ENCODE assay signal across 22 mouse cellular contexts in genomic region chr4:63859785-63860203, GRCm38 (mm10). TPM values are rescaled to one million over a fixed set of nuclear protein-coding genes. Genes with fewer than 3 reads are reported as not detected.
A peak's percentile ranks its signal among the peaks of the same experiment; 100 is the strongest.
DNase-seq lines count a peak whose midpoint lies in the region; ATAC-seq lines count a peak whose summit lies in the region.
"Had no signal": no experiment of that assay in that cellular context is flagged by ENCODE, and none has a peak within 500 bp of the region (broad histone marks: within the 10 kb centered on the region; RNA-seq: fewer than 3 reads in every experiment).

No protein-coding gene starts in this region.

- ATAC-seq in CD4-positive, CD25-positive, alpha-beta regulatory T cell, adult 4 months = peak; percentile 35
- peak; percentile 30; the same call in 1 of the 2 replicates for ATAC-seq in granulocyte monocyte progenitor cell, adult 5-6 weeks (replicated peaks; ENCODE audit: poor library complexity, severe bottlenecking)
- ATAC-seq: forebrain, embryonic 15.5 days; intestine, embryonic 15.5 days had no signal

- H3K4me1 ChIP-seq in hindbrain, embryonic 10.5 days (replicated peaks) = no peaks in the 10 kb centered on the region
- H3K4me1 ChIP-seq: forebrain, embryonic 15.5 days; hindbrain, embryonic 12.5 days; intestine, embryonic 15.5 days; midbrain, embryonic 12.5 days had no signal

- no peak overlapping the region for H3K4me3 ChIP-seq in hindbrain, embryonic 10.5 days
- H3K4me3 ChIP-seq: embryonic facial prominence, embryonic 10.5 days; erythroblast, embryonic 14.5 days; forebrain, embryonic 15.5 days; heart, embryonic 15.5 days; hindbrain, embryonic 12.5 days; intestine, embryonic 15.5 days; midbrain, embryonic 12.5 days had no signal

- H3K36me3 ChIP-seq in hindbrain, embryonic 10.5 days = no peaks in the 10 kb centered on the region
- H3K36me3 ChIP-seq: embryonic facial prominence, embryonic 10.5 days; forebrain, embryonic 15.5 days; heart, embryonic 15.5 days; hindbrain, embryonic 12.5 days; intestine, embryonic 15.5 days; midbrain, embryonic 12.5 days had no signal

- 86% methylated on average over 4 of the region's 4 CpGs for whole genome bisulfite sequencing in hindbrain, embryonic 10.5 days

- H3K27me3 ChIP-seq in hindbrain, embryonic 10.5 days (ENCODE audit: insufficient read depth, poor library complexity, severe bottlenecking) = no peaks in the 10 kb centered on the region
- H3K27me3 ChIP-seq: forebrain, embryonic 15.5 days; heart, embryonic 15.5 days; hindbrain, embryonic 12.5 days; intestine, embryonic 15.5 days; midbrain, embryonic 12.5 days had no signal

- intact Hi-C loops in gastrocnemius, postnatal 36 days (cut with DNase I) = no loop called here

- DNase-seq in thymus, postnatal 0 days (ENCODE audit: low spot score) = peak; percentile 41
- no peak for DNase-seq in thymus, postnatal 36 days
- DNase-seq in gastrocnemius, postnatal 36 days = no peak
- no peak for DNase-seq in hindbrain, embryonic 10.5 days (ENCODE audit: low spot score)
- no peak for DNase-seq in heart, adult 18-20 months
- DNase-seq: cerebellum, adult 11 months; cerebellum, postnatal 14 days; left cerebral cortex, postnatal 4 days; lung, adult 2 months; lung, postnatal 36 days had no signal

- H3K9me3 ChIP-seq in hindbrain, embryonic 10.5 days = no peaks in the 10 kb centered on the region
- H3K9me3 ChIP-seq: embryonic facial prominence, embryonic 10.5 days; forebrain, embryonic 15.5 days; heart, embryonic 15.5 days; hindbrain, embryonic 12.5 days; intestine, embryonic 15.5 days; midbrain, embryonic 12.5 days had no signal

- H3K27ac ChIP-seq in hindbrain, embryonic 10.5 days = no peak overlapping the region
- H3K27ac ChIP-seq: embryonic facial prominence, embryonic 10.5 days; heart, embryonic 15.5 days; hindbrain, embryonic 12.5 days; intestine, embryonic 15.5 days; midbrain, embryonic 12.5 days had no signal

RNA-seq across cellular contexts. Expression of gene Tnfsf8, which starts 1.4 kb away (rescaled TPM):
- 0.57 and 0.86 TPM in 2 replicates for polyA plus RNA-seq in thymus, postnatal 0 days (2015; fragmentation: Nextera tagmentation; extraction: Ambion mirVana)
- 10 to 100 TPM; 55.6 to 63.7 TPM for polyA plus RNA-seq in CD4-positive, CD25-positive, alpha-beta regulatory T cell, adult 4 months (2017; shearing (Covaris generic))
- 1.2 and 4.0 TPM in 2 replicates for total RNA-seq in granulocyte monocyte progenitor cell, adult 5-6 weeks (2014; fragmentation: Nextera tagmentation)
- 0.39 and 1.6 TPM in 2 replicates for total RNA-seq in granulocyte monocyte progenitor cell, adult 5-6 weeks (2017)
- not detected for total RNA-seq in gastrocnemius, postnatal 36 days (2021)
- not detected in 2 replicates for polyA plus RNA-seq in hindbrain, embryonic 10.5 days (2016; fragmentation: Nextera tagmentation; extraction: Ambion mirVana)
- under 1 TPM in 1 of 2 experiments, not detected in 1; 0.18 TPM for total RNA-seq in heart, adult 18-20 months (2021)
- total RNA-seq: gastrocnemius, postnatal 4 days; layer of hippocampus, adult 18-20 months; left cerebral cortex, postnatal 4 days had no signal
- polyA plus RNA-seq: embryonic facial prominence, embryonic 10.5 days; erythroblast, embryonic 14.5 days; hindbrain, embryonic 12.5 days; midbrain, embryonic 12.5 days; stomach, embryonic 14.5 days had no signal
